Mouse (Mus musculus): ENCODE results near the gene Phf11d. TPM values are rescaled to one million over a fixed set of nuclear protein-coding genes. Genes with fewer than 3 reads are reported as not detected.
"Not testable (repeated sequence)": the region's sequence is repeated elsewhere in the genome, so short reads cannot be mapped to it uniquely, and the experiment has no call there.

The Phf11d gene
- polyA plus RNA-seq (2014; fragmentation: Nextera tagmentation; extraction: Ambion mirVana) = 0.39 and 0.43 TPM in 2 replicates

GRCm38 (mm10) chr14:59365244-59365644 lies at the start of gene Phf11d:
Gene Phf11d (minus strand): TSS chr14:59365470.
- WGBS = 80% methylated on average over 6 of the region's 6 CpGs
- no peak for ATAC-seq (ENCODE audit: low FRiP score, low TSS enrichment)
- no peak within 1 kb of the TSS for H3K4me2 ChIP-seq (replicated peaks; ENCODE audit: low read depth, low read length)

GRCm38 (mm10) chr14:59414979-59415378 lies 49.7 kb upstream of the Phf11d start:
- not testable (repeated sequence) for H3K27me3 ChIP-seq (ENCODE audit: control insufficient read depth, insufficient read depth, low read length); H3K4me3 ChIP-seq (ENCODE audit: low read length); H3K9ac ChIP-seq (ENCODE audit: low read depth, low read length); H3K4me1 ChIP-seq (ENCODE audit: control insufficient read depth, insufficient read depth, low read length); H3K27ac ChIP-seq (ENCODE audit: low read depth, low read length); H3K4me2 ChIP-seq (replicated peaks; ENCODE audit: low read depth, low read length); H3K36me3 ChIP-seq (ENCODE audit: control insufficient read depth, insufficient read depth, low read length); ATAC-seq (ENCODE audit: low FRiP score, low TSS enrichment); H3K9me3 ChIP-seq (ENCODE audit: control insufficient read depth, low read length)
- 91% methylated on average over 2 of the region's 2 CpGs for WGBS

More at GRCm38 (mm10) chr14:59365244-59365644, at the start of gene Phf11d:
- no peak within 1 kb of the TSS for H3K9ac ChIP-seq (ENCODE audit: low read depth, low read length)
- no peaks in the 10 kb centered on the region for H3K27me3 ChIP-seq (ENCODE audit: control insufficient read depth, insufficient read depth, low read length)
- H3K4me1 ChIP-seq (ENCODE audit: control insufficient read depth, insufficient read depth, low read length) = no peaks in the 10 kb centered on the region
- H3K4me3 ChIP-seq (ENCODE audit: low read length) = no peak within 1 kb of the TSS
- H3K36me3 ChIP-seq (ENCODE audit: control insufficient read depth, insufficient read depth, low read length) = no peaks in the 10 kb centered on the region
- no peak within 1 kb of the TSS for H3K27ac ChIP-seq (ENCODE audit: low read depth, low read length)
- H3K9me3 ChIP-seq (ENCODE audit: control insufficient read depth, low read length) = no peaks in the 10 kb centered on the region

- Histone ChIP-seq H3K27me3 (ENCODE audit: control insufficient read depth, insufficient read depth, low read length) (no peaks in the 10 kb centered on the region), H3K4me3 (ENCODE audit: low read length) (no peak overlapping the region), H3K36me3 (ENCODE audit: control insufficient read depth, insufficient read depth, low read length) (0 out of 2 replicates have a peak, but pooled peaks cover 3% of the 10 kb centered on the region), H3K4me1 (ENCODE audit: control insufficient read depth, insufficient read depth, low read length) (no peaks in the 10 kb centered on the region), H3K27ac (ENCODE audit: low read depth, low read length) (no peak overlapping the region), H3K9me3 (ENCODE audit: control insufficient read depth, low read length) (no peaks in the 10 kb centered on the region), H3K4me2 (replicated peaks; ENCODE audit: low read depth, low read length) (no peak overlapping the region), H3K9ac (ENCODE audit: low read depth, low read length) (no peak overlapping the region)
- WGBS = 82% methylated on average over 2 of the region's 2 CpGs
- ATAC-seq (ENCODE audit: low FRiP score, low TSS enrichment) = no peak
Measured at GRCm38 (mm10) chr14:59396999-59397398, 31.7 kb upstream of the Phf11d start.

- no peaks in the 10 kb centered on the region for H3K27me3 ChIP-seq (ENCODE audit: control insufficient read depth, insufficient read depth, low read length)
- no peak within 1 kb of the TSS for H3K4me2 ChIP-seq (replicated peaks; ENCODE audit: low read depth, low read length)
- no peaks in the 10 kb centered on the region for H3K4me1 ChIP-seq (ENCODE audit: control insufficient read depth, insufficient read depth, low read length)
- H3K9ac ChIP-seq (ENCODE audit: low read depth, low read length) = no peak within 1 kb of the TSS
- 90% methylated on average over 3 of the region's 3 CpGs for WGBS
- no peaks in the 10 kb centered on the region for H3K9me3 ChIP-seq (ENCODE audit: control insufficient read depth, low read length)
- H3K4me3 ChIP-seq (ENCODE audit: low read length) = no peak within 1 kb of the TSS
- H3K27ac ChIP-seq (ENCODE audit: low read depth, low read length) = no peak within 1 kb of the TSS
- no peak for ATAC-seq (ENCODE audit: low FRiP score, low TSS enrichment)
- H3K36me3 ChIP-seq (ENCODE audit: control insufficient read depth, insufficient read depth, low read length) = no peaks in the 10 kb centered on the region
Measured at GRCm38 (mm10) chr14:59395281-59395680, 30.0 kb upstream of the Phf11d start, which contains the start of gene Phf11c. Gene Phf11c (minus strand): TSS chr14:59395381.

- H3K36me3 ChIP-seq (ENCODE audit: control insufficient read depth, insufficient read depth, low read length); H3K4me2 ChIP-seq (replicated peaks; ENCODE audit: low read depth, low read length); H3K9ac ChIP-seq (ENCODE audit: low read depth, low read length); H3K27ac ChIP-seq (ENCODE audit: low read depth, low read length); ATAC-seq (ENCODE audit: low FRiP score, low TSS enrichment); H3K4me3 ChIP-seq (ENCODE audit: low read length); H3K4me1 ChIP-seq (ENCODE audit: control insufficient read depth, insufficient read depth, low read length); H3K27me3 ChIP-seq (ENCODE audit: control insufficient read depth, insufficient read depth, low read length); H3K9me3 ChIP-seq (ENCODE audit: control insufficient read depth, low read length): not testable (repeated sequence)
- WGBS = 57% methylated on average over 4 of the region's 4 CpGs
Measured at GRCm38 (mm10) chr14:59390181-59390580, 24.9 kb upstream of the Phf11d start.

- no peaks in the 10 kb centered on the region for H3K9me3 ChIP-seq (ENCODE audit: control insufficient read depth, low read length)
- H3K9ac ChIP-seq (ENCODE audit: low read depth, low read length) = no peak overlapping the region
- 67% methylated on average over 1 of the region's 1 CpGs for WGBS
- no peak overlapping the region for H3K4me3 ChIP-seq (ENCODE audit: low read length)
- no peaks in the 10 kb centered on the region for H3K36me3 ChIP-seq (ENCODE audit: control insufficient read depth, insufficient read depth, low read length)
- H3K27me3 ChIP-seq (ENCODE audit: control insufficient read depth, insufficient read depth, low read length) = no peaks in the 10 kb centered on the region
- H3K4me2 ChIP-seq (replicated peaks; ENCODE audit: low read depth, low read length) = no peak overlapping the region
- no peak for ATAC-seq (ENCODE audit: low FRiP score, low TSS enrichment)
- no peak overlapping the region for H3K27ac ChIP-seq (ENCODE audit: low read depth, low read length)
- H3K4me1 ChIP-seq (ENCODE audit: control insufficient read depth, insufficient read depth, low read length) = no peaks in the 10 kb centered on the region
Measured at GRCm38 (mm10) chr14:59389532-59389931, 24.3 kb upstream of the Phf11d start.

- H3K9me3 ChIP-seq (ENCODE audit: control insufficient read depth, low read length) = 0 out of 2 replicates have a peak, but pooled peaks cover 2% of the 10 kb centered on the region
- no peak overlapping the region for H3K4me2 ChIP-seq (replicated peaks; ENCODE audit: low read depth, low read length)
- no peak for ATAC-seq (ENCODE audit: low FRiP score, low TSS enrichment)
- H3K27ac ChIP-seq (ENCODE audit: low read depth, low read length) = no peak overlapping the region
- 91% methylated on average over 25 of the region's 25 CpGs for WGBS
- H3K9ac ChIP-seq (ENCODE audit: low read depth, low read length) = no peak overlapping the region
- no peaks in the 10 kb centered on the region for H3K36me3 ChIP-seq (ENCODE audit: control insufficient read depth, insufficient read depth, low read length)
- no peak overlapping the region for H3K4me3 ChIP-seq (ENCODE audit: low read length)
- no peaks in the 10 kb centered on the region for H3K27me3 ChIP-seq (ENCODE audit: control insufficient read depth, insufficient read depth, low read length)
- H3K4me1 ChIP-seq (ENCODE audit: control insufficient read depth, insufficient read depth, low read length) = no peaks in the 10 kb centered on the region
Measured at GRCm38 (mm10) chr14:59370348-59371068, 5.2 kb upstream of the Phf11d start.

GRCm38 (mm10) chr14:59366386-59367105 lies 1.3 kb upstream of the Phf11d start:
- WGBS = 82% methylated on average over 8 of the region's 8 CpGs
- H3K4me2 ChIP-seq (replicated peaks; ENCODE audit: low read depth, low read length) = no peak overlapping the region
- H3K4me3 ChIP-seq (ENCODE audit: low read length) = no peak overlapping the region
- no peaks in the 10 kb centered on the region for H3K27me3 ChIP-seq (ENCODE audit: control insufficient read depth, insufficient read depth, low read length)
- no peaks in the 10 kb centered on the region for H3K4me1 ChIP-seq (ENCODE audit: control insufficient read depth, insufficient read depth, low read length)
- no peak overlapping the region for H3K27ac ChIP-seq (ENCODE audit: low read depth, low read length)
- H3K36me3 ChIP-seq (ENCODE audit: control insufficient read depth, insufficient read depth, low read length) = no peaks in the 10 kb centered on the region
- 0 out of 2 replicates have a peak, but pooled peaks cover 2% of the 10 kb centered on the region for H3K9me3 ChIP-seq (ENCODE audit: control insufficient read depth, low read length)
- no peak overlapping the region for H3K9ac ChIP-seq (ENCODE audit: low read depth, low read length)
- ATAC-seq (ENCODE audit: low FRiP score, low TSS enrichment) = no peak

GRCm38 (mm10) chr14:59341189-59341588 lies 24.1 kb downstream of the Phf11d start, which contains the start of gene Phf11b:
Gene Phf11b (minus strand): TSS chr14:59341351.
- WGBS = 88% methylated on average over 1 of the region's 1 CpGs

More at GRCm38 (mm10) chr14:59341189-59341588, 24.1 kb downstream of the Phf11d start, which contains the start of gene Phf11b:
- not testable (repeated sequence) for H3K4me3 ChIP-seq (ENCODE audit: low read length); H3K27me3 ChIP-seq (ENCODE audit: control insufficient read depth, insufficient read depth, low read length); H3K36me3 ChIP-seq (ENCODE audit: control insufficient read depth, insufficient read depth, low read length); H3K27ac ChIP-seq (ENCODE audit: low read depth, low read length); H3K4me1 ChIP-seq (ENCODE audit: control insufficient read depth, insufficient read depth, low read length); ATAC-seq (ENCODE audit: low FRiP score, low TSS enrichment); H3K9me3 ChIP-seq (ENCODE audit: control insufficient read depth, low read length); H3K4me2 ChIP-seq (replicated peaks; ENCODE audit: low read depth, low read length); H3K9ac ChIP-seq (ENCODE audit: low read depth, low read length)
